Mouse (Mus musculus) kidney, postnatal 0 days (tissue): ENCODE measurements around the gene Gabrr1. TPM values are rescaled to one million over a fixed set of nuclear protein-coding genes. Genes with fewer than 3 reads are reported as not detected.
"Not testable (repeated sequence)": the region's sequence is repeated elsewhere in the genome, so short reads cannot be mapped to it uniquely, and the experiment has no call there.

Experiments
- ATAC-seq: fragments of 200-750 bp; cut with Nextera tagmentation; replicated peaks from 2 replicates; pipeline ENCODE4 v1.8.0; 2017; ENCODE audit warnings: low read depth, moderate number of reproducible peaks, moderate TSS enrichment, moderate library complexity; ENCODE audit not compliant: low FRiP score
- DNase-seq: peaks from one replicate; pipeline ENCODE4 v3.0.0-alpha.2; 2016; ENCODE audit warnings: low spot score
- H3K27ac ChIP-seq: fragments of 300-500 bp; sonication (generic); 2 replicates; pipeline ENCODE4 v1.5.1; 2014; ENCODE audit warnings: mild to moderate bottlenecking
- H3K27me3 ChIP-seq: fragments of 300-500 bp; sonication (generic); 2 replicates; pipeline ENCODE4 v1.6.1; 2014; ENCODE audit warnings: low read length, mixed read lengths; ENCODE audit not compliant: insufficient read depth
- H3K36me3 ChIP-seq: fragments of 300-500 bp; sonication (generic); 2 replicates; pipeline ENCODE4 v1.6.1; 2014; ENCODE audit warnings: low read length, mixed read lengths; ENCODE audit not compliant: insufficient read depth
- H3K4me1 ChIP-seq: fragments of 300-500 bp; sonication (generic); replicated peaks from 2 replicates; pipeline ENCODE4 v1.6.1; 2014; ENCODE audit warnings: antibody characterized with exemption, low read length, mixed read lengths; ENCODE audit not compliant: insufficient read depth
- H3K4me2 ChIP-seq: fragments of 300-500 bp; sonication (generic); 2 replicates; pipeline ENCODE4 v1.6.1; 2014; ENCODE audit warnings: mild to moderate bottlenecking, low read length, moderate library complexity, mixed read lengths
- H3K4me3 ChIP-seq: fragments of 300-500 bp; sonication (generic); replicated peaks from 2 replicates; pipeline ENCODE4 v1.5.1; 2014; ENCODE audit warnings: low read depth, low read length
- H3K9ac ChIP-seq: fragments of 300-500 bp; sonication (generic); 2 replicates; pipeline ENCODE4 v1.6.1; 2014; ENCODE audit warnings: low read depth, low read length
- H3K9me3 ChIP-seq: fragments of 300-500 bp; sonication (generic); replicated peaks from 2 replicates; pipeline ENCODE4 v1.6.1; 2016; ENCODE audit warnings: low read length, inconsistent platforms, mixed read lengths
- CTCF ChIP-seq: IDR thresholded peaks from 2 replicates; pipeline ENCODE4 v1.5.1; 2016; ENCODE audit warnings: antibody characterized with exemption, low read depth, mild to moderate bottlenecking, moderate library complexity
- WGBS: fragments of 180-500 bp; shearing (Covaris S2); extraction: QIAGEN DNeasy Blood & Tissue Kit; methylation state at CpG from one replicate; pipeline ENCODE4 v1.1.7; 2014; 5-methylcytosine and 5-hydroxymethylcytosine counted together
- polyA plus RNA-seq: library from polyadenylated mRNA; unstranded; fragments of >200 nt; fragmentation: Nextera tagmentation; extraction: Ambion mirVana; gene quantifications from 2 replicates; pipeline ENCODE4 v1.2.1, GENCODE M21; 2015

Gabrr1 gene
- not detected in 2 replicates for polyA plus RNA-seq

DNA sequence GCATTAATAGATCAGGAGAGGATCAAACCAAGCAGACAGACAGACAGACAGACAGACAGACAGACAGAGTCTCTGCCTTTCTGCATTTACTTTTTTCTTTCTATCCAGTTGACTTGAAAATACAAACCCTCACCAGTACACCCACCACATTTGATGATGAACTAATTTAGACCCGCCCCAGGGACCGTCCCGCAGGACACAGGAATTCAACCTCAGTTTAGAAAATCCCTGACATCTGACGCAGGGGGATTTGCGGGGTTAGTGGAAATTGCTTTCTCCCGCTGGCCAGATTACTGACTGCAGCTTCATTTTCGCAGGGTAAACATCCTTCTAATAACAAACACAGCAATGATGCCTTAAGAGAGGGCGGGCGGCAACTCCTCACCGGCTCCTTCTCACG is at the start of gene Gabrr1:
TSS of gene Gabrr1 (plus strand) at position 301 of the 400 bp plus-strand sequence.
- no peak for ATAC-seq

DNA sequence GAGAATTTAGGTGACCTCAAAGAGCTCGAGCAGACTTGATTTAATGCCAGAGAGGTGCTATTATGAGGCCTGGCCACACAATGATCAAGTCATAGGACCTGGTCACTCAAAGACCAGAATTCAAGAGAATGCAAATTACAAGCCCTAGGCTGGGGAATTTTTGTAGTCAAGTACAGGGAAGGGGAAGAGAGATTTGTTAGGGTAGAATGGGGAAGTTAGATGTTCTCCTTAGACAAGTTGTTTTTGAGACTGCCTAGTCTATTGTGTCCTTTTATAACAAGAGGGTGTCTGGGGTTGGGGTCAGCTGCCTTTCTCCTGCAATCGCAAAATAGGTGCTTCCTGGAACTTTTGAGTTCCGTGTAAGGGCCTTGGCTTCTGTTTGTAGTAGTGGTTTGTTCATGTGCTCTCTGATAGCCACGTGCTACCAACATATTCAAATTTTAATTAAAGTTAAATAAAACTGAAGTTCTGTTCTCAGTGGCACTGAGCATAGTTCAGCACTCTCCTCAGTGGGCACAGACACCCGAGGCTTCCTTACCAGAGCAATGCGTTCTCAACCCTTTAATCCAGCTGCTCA is 33.1 kb upstream of the Gabrr1 start:
- 82% methylated on average over 6 of the region's 6 CpGs for WGBS
- DNase-seq = no peak
- ATAC-seq = no peak
- Histone ChIP-seq H3K36me3 (no peaks in the 10 kb centered on the region), H3K27me3 (no peaks in the 10 kb centered on the region), H3K9ac (no peak overlapping the region), H3K4me1 (no peaks in the 10 kb centered on the region), H3K4me2 (no peak overlapping the region), H3K4me3 (no peak overlapping the region), H3K27ac (no peak overlapping the region), H3K9me3 (no peaks in the 10 kb centered on the region)
- no peak for TF ChIP-seq CTCF

More for the DNA sequence above, at the start of gene Gabrr1:
- DNase-seq = no peak
- no peak within 1 kb of the TSS for H3K9ac ChIP-seq
- TF ChIP-seq CTCF = no peak
- H3K9me3 ChIP-seq = no peaks in the 10 kb centered on the region
- no peaks in the 10 kb centered on the region for H3K36me3 ChIP-seq
- H3K27ac ChIP-seq = no peak within 1 kb of the TSS
- WGBS = 63% methylated on average over 11 of the region's 11 CpGs
- no peak within 1 kb of the TSS for H3K4me3 ChIP-seq
- H3K4me1 ChIP-seq = no peaks in the 10 kb centered on the region
- no peaks in the 10 kb centered on the region for H3K27me3 ChIP-seq
- no peak within 1 kb of the TSS for H3K4me2 ChIP-seq

DNA sequence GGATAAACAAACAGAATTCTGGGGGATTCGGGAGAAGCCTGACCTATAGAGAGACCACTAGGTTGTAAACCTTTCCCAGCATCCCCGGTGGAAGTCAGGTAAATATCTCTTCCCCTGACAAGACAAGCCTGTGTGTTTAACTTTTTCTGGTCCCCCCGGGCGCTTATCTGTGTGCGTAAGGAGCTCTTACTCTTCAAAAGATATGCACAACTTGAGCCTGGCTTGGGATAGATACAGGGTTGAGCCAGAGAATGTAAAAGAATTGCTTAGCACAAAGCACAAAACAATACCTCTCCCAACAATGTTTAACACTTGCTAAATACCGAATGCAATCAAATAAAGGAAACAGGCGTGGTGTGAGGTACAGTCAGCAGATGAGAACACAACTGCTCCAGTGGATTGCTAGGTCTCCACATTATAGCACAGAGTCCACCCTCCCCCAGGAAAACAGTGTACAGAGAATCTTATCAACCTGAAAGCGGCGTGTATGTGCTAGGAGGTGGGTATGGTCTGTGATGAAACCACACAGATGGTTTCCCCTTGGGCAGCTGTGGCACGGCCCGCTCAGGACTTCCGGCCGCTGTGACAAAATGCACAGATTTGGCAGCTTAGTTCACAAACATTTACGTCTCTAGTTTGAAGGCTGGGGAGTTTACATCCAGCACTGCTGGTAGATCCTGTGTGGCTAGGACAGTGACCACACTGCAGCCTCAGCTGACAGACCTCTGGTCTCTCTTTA is 22.4 kb upstream of the Gabrr1 start:
- 81% methylated on average over 14 of the region's 14 CpGs for WGBS
- Histone ChIP-seq H3K4me2 (no peak overlapping the region), H3K27ac (no peak overlapping the region), H3K9me3 (no peaks in the 10 kb centered on the region), H3K27me3 (no peaks in the 10 kb centered on the region), H3K4me3 (no peak overlapping the region), H3K4me1 (no peaks in the 10 kb centered on the region), H3K36me3 (no peaks in the 10 kb centered on the region), H3K9ac (no peak overlapping the region)
- ATAC-seq = no peak
- no peak for TF ChIP-seq CTCF
- no peak for DNase-seq

DNA sequence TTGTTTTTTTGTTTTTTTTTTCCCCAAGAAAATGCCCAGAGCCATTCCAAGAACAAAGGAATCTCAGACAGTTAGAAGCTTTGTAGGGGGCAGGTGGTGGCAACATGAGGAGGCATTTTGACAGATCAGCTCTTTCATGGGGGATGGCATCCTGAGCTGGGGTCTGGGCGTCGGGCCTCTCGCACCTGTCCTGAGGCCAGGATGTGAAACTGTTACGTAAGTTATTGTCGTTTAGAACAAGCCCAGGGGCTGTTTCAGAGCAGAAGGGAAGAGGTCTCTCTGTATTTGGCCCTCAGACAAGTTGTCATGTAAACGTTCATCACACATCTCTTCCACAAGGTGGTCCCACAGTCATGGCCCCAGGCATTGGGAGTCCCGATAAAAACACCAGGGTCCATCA is 21.5 kb upstream of the Gabrr1 start:
- 88% methylated on average over 7 of the region's 7 CpGs for WGBS
- H3K4me2 ChIP-seq = no peak overlapping the region
- no peak for TF ChIP-seq CTCF
- no peaks in the 10 kb centered on the region for H3K9me3 ChIP-seq
- no peaks in the 10 kb centered on the region for H3K4me1 ChIP-seq
- H3K4me3 ChIP-seq = no peak overlapping the region
- ATAC-seq (no peak), DNase-seq (no peak)
- no peaks in the 10 kb centered on the region for H3K27me3 ChIP-seq
- H3K9ac ChIP-seq = no peak overlapping the region
- no peak overlapping the region for H3K27ac ChIP-seq
- no peaks in the 10 kb centered on the region for H3K36me3 ChIP-seq

DNA sequence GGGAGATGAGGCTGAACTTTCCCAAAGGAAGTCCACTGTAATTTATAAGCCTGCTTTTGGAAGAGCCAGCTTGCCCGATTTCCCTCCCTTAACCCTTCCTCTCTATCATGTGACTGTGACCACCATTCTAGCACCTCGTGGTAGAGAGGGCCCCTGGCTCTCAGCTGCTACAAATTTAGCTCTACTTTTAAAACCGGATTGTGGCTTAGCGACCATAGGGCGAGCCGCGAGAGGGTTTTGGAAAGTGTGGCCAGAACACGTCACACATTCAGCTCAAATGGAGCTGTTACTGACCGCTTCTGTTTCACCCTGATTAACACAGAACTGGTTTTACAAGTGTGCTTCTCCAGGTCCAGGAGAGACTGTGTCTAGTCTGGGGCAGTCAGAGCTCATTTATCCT is 21.0 kb upstream of the Gabrr1 start:
- Histone ChIP-seq H3K4me2 (no peak overlapping the region), H3K27me3 (no peaks in the 10 kb centered on the region), H3K9ac (no peak overlapping the region), H3K27ac (no peak overlapping the region), H3K4me1 (no peaks in the 10 kb centered on the region), H3K36me3 (no peaks in the 10 kb centered on the region), H3K4me3 (no peak overlapping the region), H3K9me3 (no peaks in the 10 kb centered on the region)
- DNase-seq (no peak), ATAC-seq (no peak)
- TF ChIP-seq CTCF = no peak
- WGBS = 83% methylated on average over 9 of the region's 9 CpGs

DNA sequence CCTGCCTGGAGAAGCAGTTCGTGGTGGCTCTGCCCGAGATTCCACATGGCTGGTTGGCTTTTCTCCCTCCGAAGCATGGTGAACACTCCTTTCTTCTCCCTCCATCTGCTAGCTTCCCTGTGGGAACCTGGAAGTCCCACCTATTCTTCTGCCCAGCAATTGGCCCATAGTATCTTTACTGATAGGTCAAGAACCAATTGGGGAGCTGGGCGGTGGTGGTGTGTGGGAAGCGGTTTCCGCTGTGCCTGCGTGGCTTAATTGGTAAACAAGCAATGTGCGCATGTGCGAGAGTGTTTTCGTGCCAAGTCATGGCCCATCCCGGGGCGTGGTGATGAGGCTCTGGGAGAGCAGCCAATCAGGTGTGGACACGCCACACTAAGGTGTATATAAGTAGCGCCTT is 19.5 kb upstream of the Gabrr1 start:
- not testable (repeated sequence) for H3K4me1 ChIP-seq, H3K4me3 ChIP-seq, ATAC-seq, H3K9ac ChIP-seq, DNase-seq, H3K36me3 ChIP-seq, H3K27me3 ChIP-seq, H3K4me2 ChIP-seq, H3K9me3 ChIP-seq, H3K27ac ChIP-seq
- 96% methylated on average over 7 of the region's 14 CpGs for WGBS

DNA sequence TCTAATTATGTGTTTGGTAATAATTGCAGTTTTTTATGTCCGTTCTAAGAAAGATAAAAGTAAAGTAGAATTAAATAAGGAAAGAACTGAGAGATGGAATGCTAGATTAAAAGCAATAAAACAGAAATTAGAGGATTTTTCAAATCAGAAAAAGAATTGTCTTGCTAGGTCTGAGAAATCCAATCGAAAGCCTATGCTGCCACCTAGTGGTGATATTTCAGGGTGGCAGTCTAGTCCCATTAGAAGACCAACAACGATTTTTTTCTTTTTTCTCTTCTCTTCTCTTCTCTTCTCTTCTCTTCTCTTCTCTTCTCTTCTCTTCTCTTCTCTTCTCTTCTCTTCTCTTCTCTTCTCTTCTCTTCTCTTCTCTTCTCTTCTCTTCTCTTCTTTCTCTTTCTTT is 13.2 kb upstream of the Gabrr1 start:
- not testable (repeated sequence) for H3K4me3 ChIP-seq, H3K36me3 ChIP-seq, H3K27ac ChIP-seq, H3K4me2 ChIP-seq, ATAC-seq, H3K9me3 ChIP-seq, H3K9ac ChIP-seq, H3K4me1 ChIP-seq, H3K27me3 ChIP-seq
- 5% methylated on average over 3 of the region's 3 CpGs for WGBS
- peak; percentile 89 for TF ChIP-seq CTCF
- peak; percentile 88 for DNase-seq
